Mouse (Mus musculus) CD4-positive, CD25-positive, alpha-beta regulatory T cell, adult 2 months (primary cell): ENCODE measurements at regions not wholly inside any gene's neighbourhood (a gene's known extent, or its start where the extent isn't known, plus 50 kb on each side); places are given as distances from the start of the nearest gene placed in this dataset.

Experiments used
- DNase-seq: peaks from one replicate; pipeline ENCODE4 v3.0.0-alpha.2; 2012; ENCODE audit warnings: low read depth, low spot score

GRCm38 (mm10) chr5:118494649-118495477, 65.6 kb upstream of the Med13l start:
- no peak for DNase-seq

DNA sequence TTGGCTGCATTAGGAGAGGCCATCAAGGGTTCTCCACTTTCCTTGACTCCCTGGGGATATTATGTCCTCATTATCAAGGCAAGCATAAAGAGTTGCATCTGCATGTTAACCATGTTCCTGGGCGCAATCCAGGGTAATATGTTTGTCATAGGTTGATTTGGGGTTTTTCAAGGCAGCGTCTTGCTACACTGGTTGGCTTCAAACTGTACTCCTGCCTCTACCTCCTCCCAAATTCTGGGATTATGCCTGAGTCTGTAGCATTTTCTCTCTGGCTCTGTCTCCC, 65.1 kb upstream of the Med13l start:
- no peak for DNase-seq

DNA sequence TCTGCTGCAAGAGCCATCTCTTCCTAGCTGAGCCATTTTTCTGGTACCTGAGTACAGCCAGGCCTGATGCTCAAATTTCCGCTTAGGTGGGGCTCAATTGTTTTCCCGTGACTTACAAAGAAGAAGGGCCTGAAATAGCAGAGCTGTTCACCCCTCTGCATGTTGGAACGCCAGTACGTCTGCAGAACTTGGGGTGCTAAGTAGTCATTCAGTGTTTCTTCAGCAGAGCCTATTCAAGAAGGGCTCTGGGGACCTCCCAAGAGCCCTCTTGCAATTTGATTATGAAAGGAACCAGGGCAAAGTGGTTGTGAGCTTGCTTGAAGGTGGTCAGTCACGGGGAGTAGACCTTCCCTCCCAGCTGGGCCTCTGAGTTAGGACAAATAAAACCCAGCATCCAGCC, 58.9 kb upstream of the Med13l start:
- no peak for DNase-seq

- no peak for DNase-seq
Observed at GRCm38 (mm10) chr5:118502991-118503390, 57.5 kb upstream of the Med13l start.

DNA sequence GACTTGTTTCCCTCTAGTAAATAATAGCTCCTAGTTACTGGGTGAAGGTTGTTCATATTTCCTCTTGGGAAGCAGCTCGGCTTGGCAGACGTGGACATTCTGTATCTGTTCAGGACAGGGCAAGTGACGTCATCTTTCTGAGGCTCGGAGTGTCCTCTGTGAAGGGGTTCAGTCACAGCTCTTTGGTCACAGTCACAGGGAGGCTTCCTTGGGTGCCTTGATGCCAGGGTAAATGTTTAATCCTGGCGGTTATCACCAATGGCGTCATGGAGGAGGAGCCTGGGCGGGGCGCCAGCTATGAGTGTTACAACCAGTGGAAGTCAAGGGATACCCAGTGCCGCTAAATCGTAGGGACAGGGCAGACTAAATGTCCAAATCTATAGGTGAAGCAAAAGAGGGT, 56.3 kb upstream of the Med13l start:
- DNase-seq = no peak

DNA sequence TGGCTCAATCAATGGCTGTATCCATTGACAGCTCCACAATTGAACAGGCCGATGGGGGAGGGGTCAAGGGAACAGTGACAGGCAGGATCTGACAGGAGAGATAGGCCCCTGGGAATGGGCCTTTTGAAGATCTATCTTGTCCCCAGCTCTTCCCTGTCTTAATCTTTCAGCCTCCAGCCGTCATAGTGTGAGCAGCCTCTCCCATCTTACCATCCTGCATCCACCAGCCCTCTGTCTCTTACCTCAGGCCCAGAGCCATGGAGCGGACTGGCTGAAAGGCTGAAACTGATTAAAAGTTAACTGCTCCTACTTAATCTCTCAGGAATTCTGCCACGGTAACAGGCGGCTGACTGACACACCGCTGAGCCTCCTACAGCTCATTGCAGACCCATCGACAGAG, 55.6 kb upstream of the Med13l start:
- DNase-seq = no peak

- DNase-seq = no peak
Observed at GRCm38 (mm10) chr5:118509871-118510270, 50.6 kb upstream of the Med13l start.
